Mouse (Mus musculus) inflammation-experienced regulatory T-cells (primary cell): ENCODE data around the gene Gm525. TPM values are rescaled to one million over a fixed set of nuclear protein-coding genes. Genes with fewer than 3 reads are reported as not detected.

ENCODE experiments used
- polyA plus RNA-seq, 2 experiments: library from polyadenylated mRNA; unstranded; fragments of 100-300 nt; shearing (Covaris generic); gene quantifications; one replicate each; pipeline ENCODE4 v1.2.1; 2017

Gm525 gene
- 1 to 10 TPM in 1 of 2 experiments, under 1 TPM in 1; 0.31 to 1.8 TPM for polyA plus RNA-seq

GRCm38 (mm10) chr11:89073541-89073940, at the start of gene Gm525:
Gm525 (plus strand) TSS chr11:89073841.

GRCm38 (mm10) chr11:89066750-89067149, 6.9 kb upstream of the Gm525 start, which contains the start of gene Dgke:
Dgke (minus strand) TSS chr11:89066850.

Other genes starting within 250 kb of the Gm525 start
- 1 to 10 TPM; 2.7 to 2.8 TPM for gene Akap1, start 209.3 kb upstream of the Gm525 start, polyA plus RNA-seq
- gene Scpep1, start 118.4 kb upstream of the Gm525 start, polyA plus RNA-seq: 10 to 100 TPM in 1 of 2 experiments, 1 to 10 TPM in 1; 8.5 to 19.7 TPM
- not detected for gene Elobl, start 106.9 kb upstream of the Gm525 start, polyA plus RNA-seq
- 10 to 100 TPM; 13.4 to 13.8 TPM for gene Coil, start 103.6 kb upstream of the Gm525 start, polyA plus RNA-seq
- 10 to 100 TPM; 29.7 to 32.5 TPM for gene Trim25, start 74.5 kb upstream of the Gm525 start, polyA plus RNA-seq
- gene Dgke, start 7.0 kb upstream of the Gm525 start, polyA plus RNA-seq: 10 to 100 TPM; 10.0 to 12.2 TPM
- gene Nog, start 228.5 kb downstream of the Gm525 start, polyA plus RNA-seq: under 1 TPM in 1 of 2 experiments, not detected in 1; 0.27 TPM